Mouse (Mus musculus): ENCODE measurements around the gene Eng.

The Eng gene

DNA sequence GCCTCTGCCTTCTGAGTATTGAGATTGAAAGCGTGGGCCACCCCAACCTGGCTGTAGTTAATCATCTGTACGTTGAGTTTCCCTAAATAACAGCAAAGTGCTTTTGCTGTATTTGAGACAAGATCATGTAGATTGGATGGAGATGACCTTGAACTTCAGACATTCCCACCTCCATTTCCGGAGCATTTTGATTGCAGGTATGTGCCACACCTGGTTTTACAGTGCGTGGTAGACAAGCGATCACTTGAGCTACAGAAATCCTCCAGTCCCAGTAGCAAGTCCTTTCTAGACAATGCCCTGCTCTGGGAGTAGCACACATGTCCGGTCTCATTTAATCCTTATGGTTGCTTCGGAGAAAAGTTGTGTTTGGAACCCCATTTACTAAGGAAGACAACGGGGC lies 56.7 kb downstream of the Eng start:
- ATAC-seq (ENCODE audit: insufficient number of reproducible peaks, low FRiP score, low TSS enrichment), result no peak

DNA sequence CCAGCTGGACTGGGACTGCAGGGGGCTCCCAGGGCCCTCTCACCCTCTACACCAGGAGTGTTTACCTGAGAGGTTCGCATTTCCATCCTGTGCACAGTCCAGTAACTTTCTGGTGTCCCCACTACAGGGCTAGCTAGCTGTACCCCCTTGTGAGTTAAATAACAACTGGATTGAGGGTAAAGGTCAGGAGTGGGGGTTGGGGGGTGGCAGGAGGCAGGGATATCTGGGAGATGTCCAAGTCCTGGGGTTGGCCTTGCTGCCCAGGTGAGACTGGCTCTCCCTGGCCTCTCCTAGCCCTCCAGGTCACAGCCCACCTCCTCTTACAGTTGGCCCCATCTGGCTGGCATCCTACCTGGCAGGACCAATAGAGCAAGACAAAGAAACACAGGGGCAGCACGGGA lies 57.6 kb downstream of the Eng start, which contains the start of gene Fpgs:
Gene Fpgs (minus strand): TSS at position 125 of the 401 bp plus-strand sequence.
- ATAC-seq (ENCODE audit: insufficient number of reproducible peaks, low FRiP score, low TSS enrichment), result no peak

DNA sequence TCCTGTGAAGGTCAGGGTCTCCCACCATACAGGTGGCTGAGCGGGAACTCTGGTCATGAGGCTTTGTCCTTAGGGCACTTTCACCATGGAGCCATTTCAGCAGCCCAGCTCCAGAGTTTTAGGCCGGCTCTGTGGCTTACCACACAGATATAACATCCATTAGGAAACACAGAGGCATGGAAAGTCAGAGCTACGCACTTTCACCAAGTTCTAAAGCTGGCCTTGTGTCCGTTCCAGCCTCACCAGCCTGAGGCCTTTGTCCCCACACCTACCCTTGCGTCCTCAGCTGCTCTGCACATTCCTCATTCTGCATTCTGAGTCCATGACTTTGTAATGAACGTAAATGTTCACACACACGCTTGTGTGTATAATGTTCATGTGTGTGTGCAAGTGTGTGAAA lies 58.6 kb downstream of the Eng start:
- no peak for ATAC-seq (ENCODE audit: insufficient number of reproducible peaks, low FRiP score, low TSS enrichment)

DNA sequence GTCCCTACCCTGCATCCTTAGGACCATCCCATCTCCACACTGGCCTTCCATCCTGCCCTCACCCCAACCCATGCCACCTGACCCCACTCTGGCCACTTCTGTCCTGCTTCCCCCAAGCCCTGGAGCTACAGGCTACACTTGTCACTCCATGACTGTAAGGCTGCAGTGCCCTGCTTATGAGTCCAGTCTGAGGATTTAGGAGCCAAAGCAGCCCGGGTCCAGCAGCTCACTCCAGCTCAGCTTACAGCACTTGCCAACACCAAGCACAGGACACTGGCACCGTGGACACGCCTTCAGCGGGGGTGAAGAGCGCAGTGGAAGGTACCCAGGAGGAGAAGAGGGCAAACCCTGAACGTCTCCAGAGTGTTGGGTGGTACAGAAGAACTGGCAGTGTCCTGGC lies 60.6 kb downstream of the Eng start:
- ATAC-seq (ENCODE audit: insufficient number of reproducible peaks, low FRiP score, low TSS enrichment), result no peak

DNA sequence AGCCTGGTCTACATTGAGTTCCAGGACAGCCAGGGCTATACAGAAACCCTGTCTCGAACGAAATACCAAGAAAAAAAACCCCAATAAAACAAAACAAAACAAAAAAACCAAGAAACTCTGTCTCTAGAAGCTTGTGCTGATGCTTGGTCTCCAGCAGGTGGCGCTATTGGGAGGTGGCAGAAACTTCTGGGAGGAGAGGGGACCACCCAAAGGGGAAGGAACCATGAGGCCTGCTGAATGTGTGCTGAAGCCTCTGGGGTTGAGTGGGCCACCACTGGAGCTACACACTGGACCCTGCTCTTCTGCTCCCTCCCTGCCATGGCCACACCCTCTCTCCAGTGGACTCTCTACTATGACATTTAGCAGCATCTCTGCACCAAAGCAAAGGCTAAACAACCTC lies 62.2 kb downstream of the Eng start:
- ATAC-seq (ENCODE audit: insufficient number of reproducible peaks, low FRiP score, low TSS enrichment), result no peak

DNA sequence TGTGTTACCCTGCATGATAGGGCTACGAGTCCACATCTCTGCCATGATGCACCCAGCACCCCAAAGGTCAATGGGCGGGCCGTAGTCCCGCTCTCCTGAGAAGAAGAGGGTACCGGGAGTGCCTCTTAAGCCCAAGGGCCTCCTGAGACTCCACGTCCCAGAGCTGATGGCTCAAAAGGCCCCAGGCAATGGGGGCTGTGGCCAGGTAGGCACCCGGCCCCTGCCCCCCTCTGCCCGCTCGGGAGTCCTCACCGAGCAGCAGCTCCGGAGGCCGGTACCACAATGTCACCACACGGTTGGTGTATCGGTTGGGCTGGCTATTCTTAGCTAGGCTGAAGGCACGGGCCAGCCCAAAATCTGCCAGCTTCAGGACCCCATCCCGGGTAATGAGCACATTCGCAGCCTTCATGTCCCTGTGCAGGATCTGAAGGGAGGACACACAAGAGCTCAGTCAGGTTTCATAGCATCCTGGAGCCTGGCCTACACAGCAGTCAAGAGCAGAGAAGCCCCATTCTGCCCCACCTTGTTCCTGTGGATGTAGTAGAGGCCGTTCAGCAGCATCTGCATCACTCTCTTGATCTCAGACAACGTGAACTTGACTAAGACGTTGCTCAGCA lies 63.2 kb downstream of the Eng start:
- no peak for ATAC-seq (ENCODE audit: insufficient number of reproducible peaks, low FRiP score, low TSS enrichment)

DNA sequence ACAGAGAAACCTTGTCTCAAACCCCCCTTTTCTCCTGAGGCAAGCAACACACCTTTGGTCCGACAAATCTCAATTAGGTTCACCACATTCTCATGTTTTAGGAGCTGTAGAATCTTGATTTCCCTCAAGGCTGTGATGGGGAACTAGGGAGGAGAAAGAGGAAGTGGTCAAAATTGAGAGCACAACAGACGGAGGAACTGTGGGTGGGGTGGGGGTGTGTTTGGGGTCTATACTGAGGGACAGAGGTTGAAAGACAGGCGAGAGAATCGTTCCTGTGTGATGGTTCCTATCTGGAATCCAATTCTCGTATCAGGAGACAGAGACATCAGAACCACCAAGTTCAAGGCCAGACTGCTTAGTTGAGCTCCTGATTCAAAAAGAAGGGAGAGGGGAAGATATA lies 64.0 kb downstream of the Eng start:
- no peak for ATAC-seq (ENCODE audit: insufficient number of reproducible peaks, low FRiP score, low TSS enrichment)

DNA sequence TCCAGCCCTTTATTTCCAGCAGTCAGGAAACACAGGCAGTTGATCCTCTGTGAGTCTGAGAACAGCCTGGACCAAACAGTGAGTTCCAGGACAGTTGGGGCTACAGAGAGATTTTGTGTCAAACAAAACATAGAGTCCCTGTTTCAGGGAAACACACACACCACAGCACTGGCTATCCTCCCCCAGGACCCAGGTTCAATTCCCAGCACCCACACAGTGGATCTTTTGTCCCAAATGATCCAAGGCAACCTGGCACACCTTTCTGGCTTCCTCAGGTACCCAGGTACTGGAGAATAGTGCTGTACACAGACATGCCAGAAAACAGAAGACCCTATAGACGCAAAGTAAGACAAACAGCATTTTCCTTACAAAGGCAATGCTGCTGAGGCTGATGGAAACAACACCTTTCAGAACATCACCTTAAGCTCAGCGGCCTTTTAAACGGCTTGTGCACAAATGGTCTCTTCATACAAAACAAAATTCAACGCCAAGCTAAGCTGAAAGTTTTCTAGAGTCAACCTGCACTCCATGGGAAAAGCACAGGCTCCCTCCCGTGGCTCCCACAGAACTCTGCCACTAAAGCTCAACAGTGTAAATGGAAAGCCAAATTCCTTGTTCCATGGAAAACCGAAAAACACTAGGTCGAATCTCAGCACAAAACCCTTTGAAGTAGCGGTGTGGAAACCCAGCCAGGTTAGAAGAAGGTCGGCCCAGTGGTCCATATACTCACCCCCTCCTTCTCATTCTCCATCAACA lies 65.1 kb downstream of the Eng start:
- no peak for ATAC-seq (ENCODE audit: insufficient number of reproducible peaks, low FRiP score, low TSS enrichment)

DNA sequence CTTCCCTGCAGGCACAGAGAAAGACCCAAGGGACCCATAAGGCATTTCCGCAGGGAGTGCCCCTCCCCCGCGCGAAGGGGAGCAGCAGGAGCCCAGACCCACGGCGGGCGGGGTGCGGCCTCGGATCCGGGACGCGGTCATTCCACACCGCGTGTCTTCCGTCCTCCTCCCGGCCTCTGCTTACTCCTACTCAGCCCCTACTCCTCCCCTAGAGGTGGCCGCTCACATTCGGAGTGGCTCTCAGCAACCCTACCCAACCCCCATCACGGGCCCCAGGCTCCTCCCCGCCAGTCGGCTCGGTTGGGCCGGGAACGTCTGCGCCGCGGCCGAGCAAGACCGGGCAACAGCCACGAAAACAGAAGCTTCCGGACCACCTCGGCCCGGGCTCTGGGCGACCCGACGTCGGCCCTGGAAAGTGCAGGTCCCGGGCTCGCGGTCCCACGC lies 65.7 kb downstream of the Eng start:
- ATAC-seq (ENCODE audit: insufficient number of reproducible peaks, low FRiP score, low TSS enrichment), result 0 out of 2 replicates have a peak, but pooled peaks have one; percentile 11

DNA sequence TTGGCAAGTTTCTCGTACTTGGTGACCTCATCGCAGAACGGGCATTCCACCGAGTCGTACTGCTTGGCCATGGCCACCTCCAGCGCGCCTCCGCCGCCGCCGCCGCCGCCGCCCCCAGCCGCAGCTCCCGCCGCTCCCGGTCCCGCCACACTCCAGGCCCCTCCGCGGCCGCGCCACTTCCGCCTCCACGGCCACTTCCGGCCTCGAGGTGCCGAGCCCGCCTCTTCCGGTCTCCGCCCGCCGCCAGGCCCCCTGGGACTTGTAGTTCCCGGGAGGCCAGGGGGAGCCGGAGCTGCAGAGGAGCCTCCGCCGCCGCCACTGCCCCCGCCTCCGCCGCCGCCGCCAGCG lies 66.2 kb downstream of the Eng start:
- ATAC-seq (ENCODE audit: insufficient number of reproducible peaks, low FRiP score, low TSS enrichment), result peak; percentile 79

DNA sequence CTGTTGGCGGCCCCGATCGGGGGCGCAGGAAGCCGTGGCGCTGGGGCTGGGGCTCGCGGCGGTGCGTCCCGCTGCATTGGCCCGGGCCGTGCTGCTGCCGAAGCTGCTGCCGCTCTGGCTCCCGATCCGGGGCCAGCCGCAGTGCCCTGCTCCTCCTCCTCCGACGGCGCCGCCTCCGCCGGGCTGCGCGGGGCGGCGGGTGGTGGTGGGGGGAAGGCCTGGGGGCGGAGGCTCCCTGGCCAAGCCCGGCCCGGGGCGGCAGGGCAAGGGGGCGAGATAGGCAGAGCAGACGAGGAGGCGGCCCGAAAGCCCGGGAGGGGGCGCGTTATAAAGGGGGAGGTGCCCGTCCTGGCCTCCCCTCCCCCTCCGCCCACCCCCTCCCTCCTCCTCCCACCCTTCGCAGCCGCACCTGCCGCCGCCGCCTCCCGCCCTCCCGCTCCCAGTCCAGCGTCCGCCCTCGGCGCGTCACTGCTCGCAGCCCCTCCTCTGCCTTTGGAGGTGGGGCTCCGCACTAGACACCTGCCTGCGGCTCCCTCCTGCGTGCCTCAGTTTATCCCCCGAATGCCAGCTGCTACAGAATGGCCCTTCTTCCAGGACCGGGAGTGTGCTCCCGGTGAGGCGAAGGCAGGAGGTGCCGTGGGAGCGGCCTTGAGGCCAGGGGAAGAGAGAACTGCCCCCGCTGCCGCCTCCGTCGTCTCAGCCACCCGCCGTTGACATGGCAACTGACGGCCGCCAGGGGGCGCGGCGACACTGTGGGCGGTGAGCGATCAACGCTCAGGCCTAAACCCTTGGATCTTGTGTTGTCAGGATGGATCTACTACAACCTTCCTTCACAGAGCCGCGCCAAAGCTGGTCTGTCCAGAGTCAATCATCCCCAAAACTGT lies 66.8 kb downstream of the Eng start, which contains the start of gene Cdk9:
Gene Cdk9 (minus strand): TSS at position 143 of the 884 bp plus-strand sequence.
- peak; percentile 72 for ATAC-seq (ENCODE audit: insufficient number of reproducible peaks, low FRiP score, low TSS enrichment)

DNA sequence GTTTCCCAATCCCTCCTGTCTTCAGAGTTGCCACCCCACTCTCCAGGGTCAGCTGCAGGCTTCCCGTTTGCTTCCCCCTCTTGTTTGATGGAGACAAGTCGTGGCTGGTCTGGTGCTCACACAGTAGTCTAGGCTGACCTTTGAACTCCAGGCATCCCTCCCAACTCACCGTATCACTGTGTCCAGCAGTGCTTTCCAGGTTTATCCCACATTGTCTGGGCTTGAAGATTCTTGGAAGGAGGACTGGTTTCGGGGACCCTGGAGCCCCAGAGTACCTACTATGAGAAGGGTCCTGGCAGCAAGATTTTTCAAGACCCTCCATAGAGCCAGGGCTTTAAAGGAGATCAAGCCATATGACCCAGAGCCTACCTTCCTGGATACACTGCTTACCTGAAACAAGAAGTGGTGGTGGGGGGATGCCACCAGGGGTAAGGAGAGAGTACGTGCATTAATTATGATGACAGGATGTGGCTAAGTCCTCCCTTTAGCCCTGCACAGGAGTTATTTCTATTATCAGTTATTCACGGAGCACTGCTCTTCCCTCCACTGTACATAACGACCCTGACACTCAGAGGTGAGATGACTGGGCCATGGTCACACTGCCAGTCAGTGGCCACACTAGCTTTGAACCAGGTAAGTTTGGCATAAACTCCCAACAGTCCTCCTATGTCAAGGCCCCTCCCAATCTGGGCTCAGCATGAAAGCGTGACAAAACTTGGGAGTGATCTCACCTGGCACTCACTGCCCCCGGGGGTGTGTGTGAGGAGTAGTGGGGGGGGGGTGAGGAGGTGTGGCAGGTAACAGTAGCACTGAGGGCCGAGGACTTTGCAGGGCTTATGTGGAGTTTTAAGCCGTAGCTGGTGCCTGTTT lies 68.0 kb downstream of the Eng start:
- ATAC-seq (ENCODE audit: insufficient number of reproducible peaks, low FRiP score, low TSS enrichment), result no peak

DNA sequence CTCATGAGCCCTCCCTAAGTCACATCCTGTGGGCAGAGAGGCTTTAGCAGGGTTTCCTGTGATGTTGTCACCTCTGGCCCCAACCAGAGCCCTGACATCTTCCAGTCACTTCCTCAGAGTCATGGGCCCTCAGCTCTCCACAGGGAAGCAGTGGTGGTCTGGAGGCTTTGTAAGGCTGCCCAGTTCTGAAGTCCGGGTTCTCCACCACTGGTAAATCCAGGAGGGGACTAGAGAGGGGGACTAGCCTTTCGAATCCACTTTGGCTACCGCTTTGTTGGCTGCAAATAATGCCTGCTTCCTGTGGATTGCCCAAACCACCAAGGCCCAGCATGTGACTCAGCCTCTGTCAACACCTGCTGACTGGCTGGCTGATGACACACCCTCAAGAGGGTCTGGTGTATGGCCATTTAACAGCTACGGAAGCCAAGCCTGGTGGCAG lies 68.6 kb downstream of the Eng start:
- no peak for ATAC-seq (ENCODE audit: insufficient number of reproducible peaks, low FRiP score, low TSS enrichment)

DNA sequence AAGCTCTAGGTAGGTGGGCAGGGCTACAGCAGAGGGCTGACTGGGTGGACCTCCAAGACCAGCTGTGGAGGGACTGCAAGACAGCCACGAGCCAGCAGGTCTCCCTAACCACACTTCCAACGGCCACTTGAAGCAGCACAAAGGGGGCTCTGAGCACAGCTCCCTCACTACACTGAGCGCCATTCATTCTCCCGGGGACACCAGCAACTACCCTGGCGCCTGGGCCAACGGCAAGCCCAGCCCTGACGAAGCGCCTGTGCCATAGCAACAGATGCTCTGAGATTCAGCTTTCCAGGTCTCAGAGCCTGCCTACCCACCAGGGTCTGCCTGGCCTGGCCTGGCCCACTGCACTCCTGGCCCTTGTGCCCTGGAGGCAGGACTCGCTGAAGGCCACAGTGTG lies 72.4 kb downstream of the Eng start:
- no peak for ATAC-seq (ENCODE audit: insufficient number of reproducible peaks, low FRiP score, low TSS enrichment)

DNA sequence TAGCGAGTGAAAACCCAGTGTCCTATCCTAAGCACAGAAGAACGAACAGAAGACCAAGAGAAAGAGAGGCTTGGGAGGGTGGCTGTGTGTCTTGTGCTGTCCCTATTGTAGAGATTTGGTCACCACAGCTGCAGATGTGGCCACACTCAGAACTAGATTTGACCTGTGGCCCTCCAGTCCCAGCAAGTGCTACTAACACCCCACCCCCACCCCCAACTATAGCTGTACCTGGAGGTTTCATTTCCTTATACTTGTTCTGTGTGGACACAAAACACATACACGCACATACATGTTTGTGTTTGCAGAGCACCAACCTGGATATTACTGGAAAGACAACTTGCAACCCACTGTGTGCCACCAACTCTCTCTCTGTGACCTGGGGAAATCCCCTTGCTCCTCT lies 73.7 kb downstream of the Eng start:
- no peak for ATAC-seq (ENCODE audit: insufficient number of reproducible peaks, low FRiP score, low TSS enrichment)

DNA sequence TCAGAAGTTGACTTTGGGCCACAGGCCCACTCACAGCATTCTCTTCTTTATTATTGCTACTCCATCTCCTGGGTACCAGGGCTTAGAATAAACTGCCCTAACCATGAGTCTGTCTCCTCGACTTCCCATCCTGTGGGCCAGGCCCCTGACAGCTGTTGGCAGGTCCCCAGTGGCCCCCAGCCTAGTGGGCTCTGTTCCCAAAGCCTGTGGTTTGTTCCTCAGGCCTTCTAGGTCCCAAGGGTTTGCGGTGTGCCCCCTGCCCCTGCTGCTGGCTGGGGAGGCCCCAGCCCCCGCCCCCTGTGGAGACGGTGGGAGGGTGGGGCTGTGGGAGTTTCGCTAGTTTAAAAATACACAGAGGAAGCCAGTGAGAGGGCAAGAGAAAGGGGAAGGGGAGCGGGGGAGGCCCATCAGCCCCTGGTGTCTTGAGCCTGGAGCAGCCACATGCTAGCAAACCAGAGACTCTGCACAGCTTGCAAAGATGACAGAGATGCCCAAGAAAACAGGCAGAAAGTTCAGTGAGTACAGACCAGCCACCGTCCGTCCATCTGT lies 74.4 kb downstream of the Eng start, which contains the start of gene Sh2d3c:
Gene Sh2d3c (plus strand): TSS at position 375 of the 549 bp plus-strand sequence.
- no peak for ATAC-seq (ENCODE audit: insufficient number of reproducible peaks, low FRiP score, low TSS enrichment)

DNA sequence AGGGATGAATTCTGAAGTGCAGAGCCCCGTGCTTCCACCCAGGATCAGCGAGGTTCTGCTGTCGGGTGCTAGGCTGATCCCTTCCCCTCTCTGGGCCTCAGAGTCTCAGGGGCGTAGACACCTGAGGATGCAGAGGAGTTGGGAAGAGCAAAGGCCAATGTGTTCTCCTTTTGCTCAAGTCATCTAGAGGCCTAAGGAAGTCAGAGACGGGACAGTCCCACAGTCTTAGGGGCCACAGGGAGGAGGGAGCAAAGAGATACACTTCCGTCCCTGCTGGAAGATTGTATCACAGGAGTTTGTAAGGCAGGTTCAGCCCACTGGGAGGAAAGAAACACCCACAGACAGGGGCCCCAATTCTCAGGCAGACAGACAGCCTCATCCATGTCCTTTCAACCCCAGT lies 75.7 kb downstream of the Eng start:
- no peak for ATAC-seq (ENCODE audit: insufficient number of reproducible peaks, low FRiP score, low TSS enrichment)

DNA sequence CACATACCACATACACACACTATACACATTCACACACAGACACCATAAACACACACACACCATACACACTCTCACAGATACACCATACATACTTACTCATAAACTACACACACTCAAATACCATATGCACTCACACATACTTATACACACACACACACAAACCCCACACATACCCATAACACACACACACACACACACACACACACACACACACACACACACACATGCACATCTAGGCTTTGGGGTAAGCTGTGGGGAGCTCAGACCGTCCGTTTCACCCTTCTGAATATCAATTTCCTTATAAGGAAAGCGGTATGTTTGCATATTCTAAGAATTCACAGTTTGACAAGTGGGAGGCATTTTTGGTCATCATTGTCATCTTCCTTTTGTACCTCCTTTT lies 76.2 kb downstream of the Eng start:
- no peak for ATAC-seq (ENCODE audit: insufficient number of reproducible peaks, low FRiP score, low TSS enrichment)

DNA sequence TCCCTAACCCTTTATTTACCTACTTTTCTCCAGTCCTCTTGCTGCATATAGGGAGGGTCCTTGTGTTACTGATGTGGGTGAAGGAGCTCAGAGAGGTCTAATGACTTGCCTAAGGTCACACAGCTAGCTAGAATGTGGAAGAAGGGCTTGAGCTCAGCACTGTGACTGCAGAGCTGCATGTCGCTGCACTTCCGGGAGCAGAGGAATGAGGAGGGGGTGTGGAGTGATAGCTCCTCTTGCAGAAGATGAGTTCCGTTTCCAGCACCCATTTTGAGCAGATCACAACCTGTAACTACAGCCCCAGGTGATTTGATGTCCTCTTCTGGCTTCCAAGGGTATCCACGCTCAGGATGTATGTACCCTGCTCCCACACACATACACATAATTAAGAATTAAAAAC lies 77.8 kb downstream of the Eng start:
- ATAC-seq (ENCODE audit: insufficient number of reproducible peaks, low FRiP score, low TSS enrichment), result no peak

Measured in cerebellum, adult (tissue).